Mouse (Mus musculus): ENCODE data around the gene Acvr2b. TPM values are rescaled to one million over a fixed set of nuclear protein-coding genes. Genes with fewer than 3 reads are reported as not detected.

Acvr2b gene
- total and polyA plus RNA-seq, 2 experiments from 2014 or later, result 6.6 TPM

DNA sequence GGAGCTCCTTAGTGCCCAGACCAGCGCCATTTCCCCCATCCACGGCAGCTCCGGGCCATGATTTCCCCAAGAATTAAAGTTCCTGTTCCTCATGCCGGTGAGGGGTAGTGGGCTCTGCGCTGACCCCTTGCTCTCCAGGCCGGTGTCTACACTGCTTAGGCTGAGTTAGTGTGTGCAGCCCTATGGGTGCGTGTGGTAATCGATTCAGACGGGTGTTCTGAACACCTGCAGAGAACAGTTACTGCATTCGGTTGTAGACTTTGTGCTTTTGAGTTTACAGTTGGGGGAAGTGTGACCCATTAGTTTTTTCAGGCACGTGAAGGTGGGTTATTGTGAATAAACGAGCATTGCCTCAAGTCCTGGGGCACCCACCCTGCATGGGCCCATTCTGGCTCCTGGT lies 36.1 kb downstream of the Acvr2b start:
- no peak overlapping the region for H3K4me3 ChIP-seq (ENCODE audit: low read depth, low read length)
- peaks cover 23% of the 10 kb centered on the region for H3K36me3 ChIP-seq (replicated peaks; ENCODE audit: control insufficient read depth, insufficient read depth, low read length)
- no peaks in the 10 kb centered on the region for H3K9me3 ChIP-seq (replicated peaks; ENCODE audit: control insufficient read depth, low read length)
- no peaks in the 10 kb centered on the region for H3K4me1 ChIP-seq (ENCODE audit: control insufficient read depth, insufficient read depth)
- TF ChIP-seq EP300 (IDR thresholded peaks at IDR 0.05; ENCODE audit: low read depth) (no peak), CTCF (IDR thresholded peaks at IDR 0.05; ENCODE audit: low read depth) (no peak)
- WGBS, result 91% methylated on average over 12 of the region's 12 CpGs
- H3K27ac ChIP-seq (ENCODE audit: low read depth), result no peak overlapping the region
- DNase-seq (ENCODE audit: low spot score), result no peak
- no peaks in the 10 kb centered on the region for H3K27me3 ChIP-seq (ENCODE audit: control insufficient read depth, insufficient read depth, low read length)
- ATAC-seq (ENCODE audit: insufficient read depth, low read depth), result no peak
- no peak overlapping the region for H3K4me2 ChIP-seq (ENCODE audit: low read depth, low read length)
- no peak overlapping the region for H3K9ac ChIP-seq (replicated peaks; ENCODE audit: low read depth, low read length)

DNA sequence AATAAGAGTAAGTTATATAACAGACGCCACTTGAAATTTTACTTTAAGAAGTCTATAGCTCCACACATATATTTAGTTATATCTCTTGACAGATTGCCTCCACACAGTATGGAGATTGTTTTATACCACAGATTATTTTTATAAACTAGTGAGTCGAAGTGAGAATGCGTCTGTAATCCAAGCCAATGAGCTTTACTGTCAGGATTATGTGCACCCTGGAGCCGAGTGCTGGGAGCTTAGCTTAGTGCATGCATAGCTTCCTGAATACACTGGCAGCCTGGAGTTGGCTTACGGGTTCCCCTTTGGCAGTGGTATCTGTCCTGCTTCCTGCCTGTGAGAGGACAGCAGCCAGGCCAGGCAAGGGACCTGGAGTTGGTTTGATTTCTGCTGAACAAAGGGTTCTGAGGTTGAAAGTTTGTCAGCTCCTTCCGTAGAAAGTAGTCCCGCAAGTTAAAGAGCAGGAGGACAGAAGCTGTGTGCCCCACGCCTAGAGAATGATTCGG lies 36.6 kb downstream of the Acvr2b start:
- Histone ChIP-seq H3K9me3 (replicated peaks; ENCODE audit: control insufficient read depth, low read length) (no peaks in the 10 kb centered on the region), H3K27ac (ENCODE audit: low read depth) (no peak overlapping the region), H3K27me3 (ENCODE audit: control insufficient read depth, insufficient read depth, low read length) (no peaks in the 10 kb centered on the region), H3K4me2 (ENCODE audit: low read depth, low read length) (no peak overlapping the region), H3K4me3 (ENCODE audit: low read depth, low read length) (no peak overlapping the region), H3K9ac (replicated peaks; ENCODE audit: low read depth, low read length) (no peak overlapping the region), H3K36me3 (replicated peaks; ENCODE audit: control insufficient read depth, insufficient read depth, low read length) (peaks cover 20% of the 10 kb centered on the region), H3K4me1 (ENCODE audit: control insufficient read depth, insufficient read depth) (no peaks in the 10 kb centered on the region)
- DNase-seq (ENCODE audit: low spot score), result no peak
- TF ChIP-seq EP300 (IDR thresholded peaks at IDR 0.05; ENCODE audit: low read depth) (no peak), CTCF (IDR thresholded peaks at IDR 0.05; ENCODE audit: low read depth) (no peak)
- no peak for ATAC-seq (ENCODE audit: insufficient read depth, low read depth)
- WGBS, result 79% methylated on average over 9 of the region's 9 CpGs

DNA sequence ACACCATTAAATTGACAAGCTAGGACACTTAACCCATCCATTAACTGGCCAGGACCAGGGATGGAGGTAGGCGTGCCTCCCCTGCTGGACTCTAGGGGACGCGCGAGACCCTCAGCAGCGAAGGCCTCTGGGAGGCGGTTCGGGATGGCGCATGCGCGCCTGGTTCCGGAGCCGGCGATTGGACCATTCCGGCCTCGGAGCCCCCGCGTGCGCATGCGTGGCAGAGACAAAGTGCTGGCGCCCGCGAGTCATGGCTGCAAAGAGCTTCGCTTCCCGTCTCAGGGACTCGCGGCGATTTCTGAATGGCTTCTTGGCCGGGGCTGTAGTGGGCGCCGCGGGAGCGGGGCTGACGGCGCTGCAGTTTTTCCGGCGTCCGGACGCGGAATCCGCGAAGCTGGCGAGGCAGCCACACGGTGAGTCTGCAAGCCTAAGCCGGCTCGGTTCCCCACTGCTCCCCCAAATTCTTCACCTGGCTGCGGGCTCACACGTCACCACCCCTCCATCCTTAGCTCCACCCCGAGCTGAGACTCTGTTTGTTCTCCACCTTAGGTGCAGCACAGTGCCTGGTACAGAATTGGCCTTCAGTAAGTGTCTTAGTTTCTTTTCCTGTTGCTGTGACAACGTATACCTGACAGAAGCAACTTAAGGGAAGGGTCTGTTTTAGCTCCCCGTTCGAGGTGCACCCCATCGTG lies 43.0 kb downstream of the Acvr2b start, which contains the start of gene Exog:
Gene Exog, plus strand, starts transcription at position 206 of the 692 bp plus-strand sequence.
- no peaks in the 10 kb centered on the region for H3K9me3 ChIP-seq (replicated peaks; ENCODE audit: control insufficient read depth, low read length)
- H3K4me3 ChIP-seq (ENCODE audit: low read depth, low read length), result peak within 1 kb of the TSS; percentile 68
- no peaks in the 10 kb centered on the region for H3K27me3 ChIP-seq (ENCODE audit: control insufficient read depth, insufficient read depth, low read length)
- H3K9ac ChIP-seq (replicated peaks; ENCODE audit: low read depth, low read length), result peak within 1 kb of the TSS; percentile 66
- ATAC-seq (ENCODE audit: insufficient read depth, low read depth) (peak; percentile 93), DNase-seq (ENCODE audit: low spot score) (peak; percentile 96)
- WGBS, result under 1% methylated on average over 52 of the region's 52 CpGs
- TF ChIP-seq EP300 (IDR thresholded peaks at IDR 0.05; ENCODE audit: low read depth) (no peak), CTCF (IDR thresholded peaks at IDR 0.05; ENCODE audit: low read depth) (peak; percentile 75)
- H3K4me1 ChIP-seq (ENCODE audit: control insufficient read depth, insufficient read depth), result 0 out of 2 replicates have a peak, but pooled peaks cover 9% of the 10 kb centered on the region
- peak within 1 kb of the TSS; percentile 70 for H3K4me2 ChIP-seq (ENCODE audit: low read depth, low read length)
- peak within 1 kb of the TSS; percentile 39; the same call in 1 of the 2 replicates for H3K27ac ChIP-seq (ENCODE audit: low read depth)
- peaks cover 29% of the 10 kb centered on the region for H3K36me3 ChIP-seq (replicated peaks; ENCODE audit: control insufficient read depth, insufficient read depth, low read length)

DNA sequence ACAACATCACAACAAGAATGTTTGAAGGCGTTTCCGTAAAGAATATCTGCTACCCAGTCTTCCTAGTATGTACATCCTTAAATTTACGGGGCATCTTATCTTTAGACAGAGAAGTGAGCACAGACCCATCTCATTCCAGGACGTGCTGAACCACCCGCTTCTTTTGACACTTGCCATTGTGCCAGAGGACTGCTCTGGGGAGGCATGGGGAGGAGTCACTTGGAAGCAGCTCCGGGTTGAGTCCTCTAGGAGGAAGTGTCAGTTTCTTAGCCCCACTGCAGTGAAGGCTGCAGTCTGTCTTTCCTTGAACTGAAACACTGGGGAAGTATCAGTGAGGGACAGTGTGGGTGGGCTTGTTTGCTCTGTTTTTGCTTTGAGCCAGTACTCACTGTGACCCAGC lies 43.8 kb downstream of the Acvr2b start:
- peaks cover 36% of the 10 kb centered on the region for H3K36me3 ChIP-seq (replicated peaks; ENCODE audit: control insufficient read depth, insufficient read depth, low read length)
- peak overlapping the region; percentile 70 for H3K4me2 ChIP-seq (ENCODE audit: low read depth, low read length)
- H3K27ac ChIP-seq (ENCODE audit: low read depth), result no peak overlapping the region
- no peak for DNase-seq (ENCODE audit: low spot score)
- TF ChIP-seq EP300 (IDR thresholded peaks at IDR 0.05; ENCODE audit: low read depth), result no peak
- H3K9ac ChIP-seq (replicated peaks; ENCODE audit: low read depth, low read length), result no peak overlapping the region; the same call in 1 of the 2 replicates
- H3K9me3 ChIP-seq (replicated peaks; ENCODE audit: control insufficient read depth, low read length), result no peaks in the 10 kb centered on the region
- H3K4me3 ChIP-seq (ENCODE audit: low read depth, low read length), result peak overlapping the region; percentile 68
- ATAC-seq (ENCODE audit: insufficient read depth, low read depth), result no peak
- 13% methylated on average over 6 of the region's 6 CpGs for WGBS
- no peaks in the 10 kb centered on the region for H3K27me3 ChIP-seq (ENCODE audit: control insufficient read depth, insufficient read depth, low read length)
- 0 out of 2 replicates have a peak, but pooled peaks cover 9% of the 10 kb centered on the region for H3K4me1 ChIP-seq (ENCODE audit: control insufficient read depth, insufficient read depth)

DNA sequence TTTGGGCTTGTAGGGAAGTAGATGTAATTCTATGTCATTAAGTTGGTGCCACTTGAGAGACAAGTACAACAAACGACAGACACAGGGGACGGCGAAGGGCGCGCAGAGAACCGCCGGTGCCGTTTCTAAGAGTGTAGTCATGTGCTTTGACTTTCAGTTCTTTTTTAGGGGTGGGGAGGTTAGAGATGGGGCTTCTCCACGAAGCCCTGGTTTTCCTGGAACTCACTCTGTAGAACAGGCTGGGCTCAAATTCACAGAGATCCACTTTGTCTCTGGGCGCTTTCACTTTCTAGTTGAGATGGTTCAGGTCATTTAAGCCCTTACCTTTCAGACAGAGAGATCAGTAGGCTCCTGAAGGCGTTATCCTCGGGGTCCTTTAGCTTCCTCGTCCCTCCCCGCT lies 54.0 kb downstream of the Acvr2b start:
- 77% methylated on average over 14 of the region's 14 CpGs for WGBS
- no peak overlapping the region for H3K9ac ChIP-seq (replicated peaks; ENCODE audit: low read depth, low read length)
- TF ChIP-seq CTCF (IDR thresholded peaks at IDR 0.05; ENCODE audit: low read depth) (no peak), EP300 (IDR thresholded peaks at IDR 0.05; ENCODE audit: low read depth) (no peak)
- no peaks in the 10 kb centered on the region for H3K27me3 ChIP-seq (ENCODE audit: control insufficient read depth, insufficient read depth, low read length)
- H3K9me3 ChIP-seq (replicated peaks; ENCODE audit: control insufficient read depth, low read length), result no peaks in the 10 kb centered on the region
- H3K4me3 ChIP-seq (ENCODE audit: low read depth, low read length), result no peak overlapping the region
- DNase-seq (ENCODE audit: low spot score), result no peak
- no peak overlapping the region for H3K4me2 ChIP-seq (ENCODE audit: low read depth, low read length)
- H3K36me3 ChIP-seq (replicated peaks; ENCODE audit: control insufficient read depth, insufficient read depth, low read length), result peaks cover 19% of the 10 kb centered on the region; the same call in 1 of the 2 replicates
- 0 out of 2 replicates have a peak, but pooled peaks cover 5% of the 10 kb centered on the region for H3K4me1 ChIP-seq (ENCODE audit: control insufficient read depth, insufficient read depth)
- ATAC-seq (ENCODE audit: insufficient read depth, low read depth), result no peak
- H3K27ac ChIP-seq (ENCODE audit: low read depth), result no peak overlapping the region

All from heart, postnatal 0 days (tissue).